Mouse (Mus musculus) lung, postnatal 0 days (tissue): ENCODE measurements around the gene Actc1. TPM values are rescaled to one million over a fixed set of nuclear protein-coding genes. Genes with fewer than 3 reads are reported as not detected.

Experiments used
- ATAC-seq: fragments of 200-750 bp; cut with Nextera tagmentation; 2 replicates; pipeline ENCODE4 v1.8.0; 2017; ENCODE audit warnings: moderate library complexity
- DNase-seq: peaks from one replicate; pipeline ENCODE4 v3.0.0-alpha.2; 2016; ENCODE audit warnings: low spot score
- H3K27ac ChIP-seq: fragments of 300-500 bp; sonication (generic); 2 replicates; pipeline ENCODE4 v1.5.1; 2014; ENCODE audit warnings: antibody characterized with exemption, mild to moderate bottlenecking, low read length, mixed read lengths
- H3K27me3 ChIP-seq: fragments of 300-500 bp; sonication (generic); replicated peaks from 2 replicates; pipeline ENCODE4 v1.6.1; 2014; ENCODE audit warnings: low read length, mixed read lengths; ENCODE audit not compliant: insufficient read depth
- H3K36me3 ChIP-seq: fragments of 300-500 bp; sonication (generic); 2 replicates; pipeline ENCODE4 v1.6.1; 2014; ENCODE audit warnings: low read length, mixed read lengths; ENCODE audit not compliant: insufficient read depth
- H3K4me1 ChIP-seq: fragments of 300-500 bp; sonication (generic); 2 replicates; pipeline ENCODE4 v1.6.1; 2014; ENCODE audit warnings: antibody characterized with exemption, low read depth, low read length, mixed read lengths; ENCODE audit not compliant: insufficient read depth
- H3K4me2 ChIP-seq: fragments of 300-500 bp; sonication (generic); replicated peaks from 2 replicates; pipeline ENCODE4 v1.6.1; 2014; ENCODE audit warnings: low read depth, mild to moderate bottlenecking, low read length, moderate library complexity, mixed read lengths
- H3K4me3 ChIP-seq: fragments of 300-500 bp; sonication (generic); 2 replicates; pipeline ENCODE4 v1.5.1; 2014; ENCODE audit warnings: low read depth, low read length
- H3K9ac ChIP-seq: fragments of 300-500 bp; sonication (generic); replicated peaks from 2 replicates; pipeline ENCODE4 v1.6.1; 2014; ENCODE audit warnings: low read depth, mild to moderate bottlenecking
- H3K9me3 ChIP-seq: fragments of 300-500 bp; sonication (generic); 2 replicates; pipeline ENCODE4 v1.6.1; 2016; ENCODE audit warnings: low read length, mixed read lengths
- CTCF ChIP-seq: IDR thresholded peaks from 2 replicates; pipeline ENCODE4 v1.5.1; 2016; ENCODE audit warnings: antibody characterized with exemption, mild to moderate bottlenecking
- EP300 ChIP-seq: IDR thresholded peaks from 2 replicates; pipeline ENCODE4 v1.6.1; 2016; ENCODE audit warnings: antibody characterized with exemption, mild to moderate bottlenecking, control low read depth
- WGBS: fragments of 180-500 bp; shearing (Covaris S2); extraction: QIAGEN DNeasy Blood & Tissue Kit; methylation state at CpG from one replicate; pipeline ENCODE4 v1.1.7; 2014; 5-methylcytosine and 5-hydroxymethylcytosine counted together
- polyA plus RNA-seq: library from polyadenylated mRNA; unstranded; fragments of >200 nt; fragmentation: Nextera tagmentation; extraction: Ambion mirVana; gene quantifications from 2 replicates; pipeline ENCODE4 v1.2.1, GENCODE M21; 2015

The Actc1 gene
- polyA plus RNA-seq, 1 experiment from 2014 or later = 194 TPM

DNA sequence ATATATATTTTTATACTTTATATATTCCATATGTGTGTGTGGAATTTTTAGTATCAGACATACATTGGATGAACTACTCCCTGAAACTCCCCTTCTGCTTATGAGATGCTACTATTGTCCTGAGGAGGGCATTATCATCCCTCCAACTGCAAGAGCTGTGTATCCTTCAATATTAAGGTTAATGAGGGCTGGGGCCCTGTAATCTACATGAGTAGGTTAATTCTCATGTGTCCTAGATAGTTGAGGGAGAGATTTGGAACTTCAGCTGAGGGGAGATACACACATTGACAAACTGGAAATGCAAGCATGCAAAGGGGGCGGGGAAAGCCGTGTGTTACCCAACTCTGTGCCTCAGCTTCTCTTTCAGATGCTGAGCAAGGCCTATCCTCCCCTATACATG, 15.4 kb downstream of the Actc1 start:
- Histone ChIP-seq H3K4me2 (no peak overlapping the region), H3K9me3 (no peaks in the 10 kb centered on the region), H3K4me1 (no peaks in the 10 kb centered on the region), H3K36me3 (no peaks in the 10 kb centered on the region), H3K4me3 (no peak overlapping the region), H3K27me3 (no peaks in the 10 kb centered on the region), H3K27ac (no peak overlapping the region), H3K9ac (no peak overlapping the region)
- TF ChIP-seq CTCF = no peak
- no peak for TF ChIP-seq EP300
- ATAC-seq (no peak), DNase-seq (no peak)
- WGBS = 68% methylated on average over 2 of the region's 2 CpGs

DNA sequence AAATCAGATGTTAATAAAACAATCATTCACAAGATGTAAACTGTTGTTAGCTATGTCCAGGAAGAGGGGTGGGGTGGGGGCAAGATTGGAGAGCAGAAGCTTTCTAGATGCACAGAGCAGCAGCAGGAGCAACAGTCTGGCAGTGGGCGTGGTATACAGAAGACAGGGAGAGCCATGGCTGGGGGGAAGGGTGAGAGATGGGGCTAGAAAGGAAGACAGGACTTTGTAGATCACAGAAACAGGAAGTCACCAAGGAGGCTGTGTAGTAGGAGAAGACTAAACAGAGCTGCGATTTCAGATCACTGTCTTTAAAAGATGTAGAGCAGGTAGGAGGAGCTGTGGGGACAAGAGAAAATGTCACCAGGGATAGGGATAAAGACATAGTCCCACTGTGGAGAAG, 21.1 kb downstream of the Actc1 start:
- DNase-seq (no peak), ATAC-seq (no peak)
- H3K4me1 ChIP-seq = no peaks in the 10 kb centered on the region
- no peaks in the 10 kb centered on the region for H3K9me3 ChIP-seq
- no peaks in the 10 kb centered on the region for H3K36me3 ChIP-seq
- H3K4me3 ChIP-seq = no peak overlapping the region
- H3K27ac ChIP-seq = no peak overlapping the region
- 15% methylated on average over 2 of the region's 2 CpGs for WGBS
- H3K9ac ChIP-seq = no peak overlapping the region
- no peak for TF ChIP-seq CTCF
- TF ChIP-seq EP300 = no peak
- no peaks in the 10 kb centered on the region for H3K27me3 ChIP-seq
- H3K4me2 ChIP-seq = no peak overlapping the region

DNA sequence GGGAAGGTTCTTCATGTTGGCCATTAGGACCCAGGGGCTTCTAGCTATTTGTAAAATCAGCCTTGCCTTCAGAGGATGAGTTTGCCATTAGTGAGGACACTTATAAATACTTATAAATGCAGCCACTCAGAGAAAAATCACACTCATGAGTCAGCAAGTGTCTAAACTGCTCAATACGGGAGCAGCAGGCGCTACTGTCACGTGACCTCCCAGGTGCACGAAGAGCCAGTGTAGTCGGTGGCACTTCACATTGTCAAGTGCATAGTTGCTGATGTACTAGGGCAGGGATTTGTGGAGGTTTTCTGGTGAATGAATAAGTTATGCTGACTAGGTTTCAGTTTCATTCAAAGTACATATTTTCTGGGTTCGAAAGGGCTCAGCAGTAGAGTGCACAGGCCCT, 30.0 kb downstream of the Actc1 start:
- ATAC-seq (peak; percentile 37; the same call in 1 of the 2 replicates), DNase-seq (peak; percentile 21)
- no peak for TF ChIP-seq CTCF
- Histone ChIP-seq H3K4me3 (no peak overlapping the region), H3K27me3 (no peaks in the 10 kb centered on the region), H3K4me2 (no peak overlapping the region), H3K9me3 (no peaks in the 10 kb centered on the region), H3K27ac (no peak overlapping the region), H3K36me3 (no peaks in the 10 kb centered on the region), H3K9ac (no peak overlapping the region), H3K4me1 (no peaks in the 10 kb centered on the region)
- WGBS = 53% methylated on average over 6 of the region's 6 CpGs

DNA sequence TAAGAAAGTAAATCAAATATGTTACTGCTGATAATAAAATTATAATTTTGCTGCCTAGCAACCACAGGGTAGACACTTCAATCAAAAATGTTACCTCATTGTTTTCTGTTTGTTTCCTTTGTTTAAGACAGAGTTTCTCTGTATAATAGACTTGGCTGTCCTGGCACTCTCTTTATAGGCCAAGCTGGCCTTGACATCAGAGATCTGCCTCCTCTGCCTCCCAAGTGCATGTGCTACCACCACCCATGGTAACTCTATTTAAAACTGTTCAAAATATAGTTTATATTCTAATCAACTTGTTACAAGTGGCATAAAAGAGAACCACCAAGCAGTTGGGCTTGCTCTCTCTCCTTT, 33.2 kb downstream of the Actc1 start:
- Histone ChIP-seq H3K9me3 (no peaks in the 10 kb centered on the region), H3K9ac (no peak overlapping the region), H3K4me2 (no peak overlapping the region), H3K4me3 (no peak overlapping the region), H3K27ac (no peak overlapping the region), H3K36me3 (no peaks in the 10 kb centered on the region), H3K27me3 (no peaks in the 10 kb centered on the region), H3K4me1 (no peaks in the 10 kb centered on the region)
- ATAC-seq = no peak
- TF ChIP-seq CTCF = no peak
- no peak for TF ChIP-seq EP300
- DNase-seq = no peak

DNA sequence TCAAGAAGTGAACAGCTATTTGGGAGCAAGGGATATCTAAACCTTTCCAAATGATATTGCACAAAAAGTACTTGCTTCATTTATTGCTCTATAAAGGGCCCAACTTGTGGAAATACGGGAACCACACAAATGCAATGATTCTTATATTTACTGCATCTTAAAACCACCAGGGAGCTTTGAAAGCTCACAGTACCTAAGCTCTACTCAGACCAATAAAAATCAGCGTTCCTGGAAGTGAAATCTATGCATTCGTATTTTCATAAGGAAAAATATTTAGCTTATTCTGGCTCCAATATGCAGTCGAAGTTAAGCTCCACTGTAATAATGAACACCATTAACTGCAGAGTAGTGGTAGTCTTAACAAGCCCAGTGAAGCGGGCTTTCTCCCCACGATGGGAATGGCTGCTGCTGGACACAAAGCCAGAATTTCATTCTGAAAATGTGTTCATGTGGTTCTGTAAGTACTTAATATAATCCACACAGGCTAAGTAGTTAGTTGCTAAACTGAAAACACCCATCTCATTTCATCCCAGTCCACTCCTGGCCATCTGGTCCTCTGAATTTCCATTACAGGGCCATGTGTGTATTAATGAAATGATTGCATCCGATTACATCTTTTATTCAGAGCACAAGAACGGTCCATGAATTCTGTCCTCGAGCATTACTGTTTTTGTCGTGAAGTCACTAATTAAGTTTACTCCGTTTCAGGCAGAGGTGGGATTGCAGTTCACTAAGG, 33.7 kb downstream of the Actc1 start:
- no peak overlapping the region for H3K27ac ChIP-seq
- ATAC-seq (no peak), DNase-seq (no peak)
- no peaks in the 10 kb centered on the region for H3K36me3 ChIP-seq
- H3K9ac ChIP-seq = no peak overlapping the region
- TF ChIP-seq CTCF (no peak), EP300 (no peak)
- 83% methylated on average over 11 of the region's 11 CpGs for WGBS
- no peak overlapping the region for H3K4me2 ChIP-seq
- no peaks in the 10 kb centered on the region for H3K9me3 ChIP-seq
- no peak overlapping the region for H3K4me3 ChIP-seq
- H3K4me1 ChIP-seq = no peaks in the 10 kb centered on the region
- peaks cover 3% of the 10 kb centered on the region; the same call in 1 of the 2 replicates for H3K27me3 ChIP-seq

DNA sequence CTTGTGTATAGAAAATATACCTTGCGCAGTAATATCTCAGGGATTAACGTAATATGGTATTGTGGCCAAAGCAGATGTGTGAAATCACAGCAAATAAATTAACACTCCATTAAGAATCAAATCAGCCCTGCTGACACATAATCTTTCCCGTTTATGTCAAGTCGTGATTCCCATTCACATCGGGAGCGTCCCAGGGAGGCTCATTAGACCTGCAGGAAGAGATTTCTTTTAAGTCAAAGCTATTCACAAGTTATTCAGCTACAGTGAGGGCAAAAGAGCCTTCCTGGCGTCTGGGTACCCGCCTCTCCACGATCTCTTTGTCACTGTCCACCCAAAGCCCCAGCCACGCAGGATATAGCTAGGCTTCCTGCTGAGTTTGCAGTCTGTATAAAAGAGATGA, 35.2 kb downstream of the Actc1 start:
- Histone ChIP-seq H3K36me3 (no peaks in the 10 kb centered on the region), H3K4me1 (no peaks in the 10 kb centered on the region), H3K4me3 (no peak overlapping the region), H3K9ac (no peak overlapping the region), H3K4me2 (no peak overlapping the region), H3K27me3 (peaks cover 18% of the 10 kb centered on the region), H3K27ac (no peak overlapping the region), H3K9me3 (no peaks in the 10 kb centered on the region)
- DNase-seq = no peak
- 29% methylated on average over 10 of the region's 10 CpGs for WGBS
- TF ChIP-seq EP300 = no peak
- no peak for TF ChIP-seq CTCF
- ATAC-seq = no peak

DNA sequence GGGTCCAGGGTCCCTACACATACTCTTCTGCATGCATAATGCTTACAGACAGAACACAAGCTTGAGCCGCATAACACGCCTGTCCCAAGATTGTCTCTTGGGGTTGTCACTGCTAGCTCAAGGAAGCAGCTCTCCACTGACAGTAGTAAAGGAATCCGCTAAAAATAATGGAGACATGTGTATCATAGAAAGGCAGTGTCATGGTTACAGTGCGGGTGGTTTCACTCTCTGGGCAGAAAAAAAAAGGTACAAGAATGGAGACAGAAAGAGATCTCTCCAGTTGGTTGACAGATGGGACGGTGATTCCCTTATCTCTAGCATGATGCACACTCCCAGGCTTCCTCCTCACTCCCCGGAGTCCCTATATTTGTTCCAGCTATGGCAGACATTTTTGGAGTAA, 38.5 kb downstream of the Actc1 start:
- Histone ChIP-seq H3K9ac (no peak overlapping the region), H3K4me1 (no peaks in the 10 kb centered on the region), H3K4me2 (no peak overlapping the region), H3K27ac (no peak overlapping the region), H3K27me3 (peaks cover 29% of the 10 kb centered on the region), H3K36me3 (no peaks in the 10 kb centered on the region), H3K4me3 (no peak overlapping the region), H3K9me3 (no peaks in the 10 kb centered on the region)
- ATAC-seq = no peak
- no peak for DNase-seq
- 69% methylated on average over 6 of the region's 6 CpGs for WGBS
- TF ChIP-seq EP300 = no peak
